Mouse (Mus musculus): Measurements from ENCODE around the gene Plek.

- TF ChIP-seq CTCF (IDR thresholded peaks at IDR 0.05) (no peak), EP300 (IDR thresholded peaks at IDR 0.05) (no peak)
Measured at GRCm38 (mm10) chr11:17086106-17086505, 33.9 kb upstream of the Plek start.

Measured in lung, postnatal 0 days (tissue).